Comparison of ENCODE assay signal across 15 mouse cellular contexts in the genomic region with DNA sequence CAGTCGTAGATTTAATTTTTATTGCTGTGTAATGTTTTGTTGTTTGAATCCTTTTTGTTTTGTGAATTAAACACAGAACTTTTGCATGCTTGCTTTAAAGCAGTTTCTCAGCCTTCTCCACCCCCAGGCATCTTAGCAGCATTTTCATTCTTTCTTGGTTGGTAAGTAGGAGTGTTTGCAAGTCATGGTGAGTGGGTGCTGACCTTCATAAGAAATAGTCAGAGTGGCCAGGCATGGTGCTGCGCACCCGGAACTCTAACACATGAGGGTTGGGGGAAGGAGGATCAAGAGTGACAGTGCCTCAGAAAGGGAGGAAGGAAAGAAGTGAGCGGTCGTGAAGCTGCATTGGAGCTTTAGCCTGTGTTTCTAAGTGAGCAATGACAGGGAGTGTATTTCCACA.
"Had no signal": no experiment of that assay in that cellular context is flagged by ENCODE, and none has a peak within 500 bp of the region (broad histone marks: within the 10 kb centered on the region; RNA-seq: fewer than 3 reads in every experiment).

No protein-coding gene starts in this region.

- H3K4me3 ChIP-seq: intestine, embryonic 15.5 days; liver, embryonic 13.5 days; midbrain, embryonic 10.5 days; neural tube, embryonic 12.5 days; neural tube, embryonic 15.5 days had no signal

- ATAC-seq: intestine, embryonic 15.5 days had no signal

- H3K27ac ChIP-seq: intestine, embryonic 15.5 days; liver, embryonic 13.5 days; midbrain, embryonic 10.5 days; neural tube, embryonic 12.5 days; neural tube, embryonic 15.5 days had no signal

- DNase-seq: kidney, adult 18-20 months; kidney, adult 9 months; kidney, postnatal 14 days; kidney, postnatal 4 days; liver, embryonic 13.5 days; lung, adult 2 months; lung, postnatal 14 days; lung, postnatal 4 days; midbrain, embryonic 14.5 days; thymus, adult 18-20 months; thymus, postnatal 36 days had no signal
